Mouse (Mus musculus): Measurements from ENCODE around the gene Unc45a. TPM values are rescaled to one million over a fixed set of nuclear protein-coding genes. Genes with fewer than 3 reads are reported as not detected.
A peak's percentile ranks its signal among the peaks of the same experiment; 100 is the strongest.

Gene Unc45a
- total RNA-seq, 2 experiments from 2014 or later: 38.0 to 40.9 TPM

DNA sequence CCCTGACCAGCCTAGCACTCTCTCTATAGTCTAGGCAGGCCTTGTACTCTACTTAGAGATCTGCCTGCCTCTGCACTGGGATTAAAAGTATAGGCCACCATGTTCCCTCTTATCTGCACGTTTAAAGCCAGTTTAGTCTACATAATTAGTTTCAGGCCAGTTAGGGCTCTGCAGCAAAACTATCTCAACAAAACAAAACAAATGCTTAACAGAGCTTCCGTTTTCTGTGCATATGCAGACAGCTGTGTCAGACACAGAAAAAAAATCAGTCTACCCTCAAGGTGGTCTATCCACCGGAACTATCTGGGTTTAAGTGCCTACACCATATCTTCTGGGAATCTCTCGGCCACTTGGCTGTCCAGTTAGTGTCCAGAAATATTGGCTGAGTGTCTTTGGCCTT lies 32.5 kb upstream of the Unc45a start:
- Histone ChIP-seq H3K27ac (no peak overlapping the region), H3K4me3 (no peak overlapping the region)
- TF ChIP-seq CTCF (conservative IDR thresholded peaks at IDR 0.05): no peak
- no peak for DNase-seq (ENCODE audit: low spot score in 2 of 2)

DNA sequence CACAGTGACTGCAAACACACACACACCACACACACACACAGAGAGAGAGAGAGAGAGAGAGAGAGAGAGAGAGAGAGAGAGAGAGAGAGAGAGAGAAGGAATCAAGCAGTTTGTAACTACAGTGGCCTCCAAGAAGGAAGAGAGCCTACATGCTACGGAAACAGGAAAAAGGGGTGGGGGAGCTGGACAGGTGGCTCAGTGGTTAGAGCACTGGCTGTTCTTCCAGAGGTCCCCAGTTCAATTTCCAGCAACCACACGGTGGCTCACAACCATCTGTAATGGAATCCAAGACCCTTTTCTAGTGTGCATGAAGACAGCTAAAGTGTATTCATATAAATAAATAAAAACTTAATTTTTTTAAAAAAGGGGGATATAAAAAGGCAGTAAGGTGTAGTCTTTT lies 31.9 kb upstream of the Unc45a start:
- Histone ChIP-seq H3K27ac (no peak overlapping the region), H3K4me3 (no peak overlapping the region)
- DNase-seq (ENCODE audit: low spot score in 2 of 2): no peak
- no peak for TF ChIP-seq CTCF (conservative IDR thresholded peaks at IDR 0.05)

DNA sequence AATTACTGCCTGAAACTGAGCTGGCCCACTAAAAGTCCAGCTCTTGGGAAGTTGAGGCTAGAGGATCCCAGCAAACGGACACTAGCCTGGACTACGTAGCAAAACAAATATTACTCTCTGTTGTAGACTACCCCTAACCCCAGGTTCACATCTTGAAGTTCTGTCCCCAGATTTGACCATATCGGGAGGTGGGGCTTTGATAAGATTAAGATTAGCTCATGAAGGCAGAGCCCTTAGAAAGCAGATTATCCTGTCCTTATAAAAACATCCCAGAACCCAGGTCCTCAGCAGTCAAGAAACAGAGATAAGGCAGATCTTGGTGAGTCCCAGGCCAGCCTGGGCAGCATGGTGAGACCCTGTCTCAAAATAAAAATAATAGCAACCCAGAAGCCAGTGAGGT lies 31.4 kb upstream of the Unc45a start:
- H3K4me3 ChIP-seq: no peak overlapping the region
- H3K27ac ChIP-seq: no peak overlapping the region
- no peak for TF ChIP-seq CTCF (conservative IDR thresholded peaks at IDR 0.05)
- no peak for DNase-seq (ENCODE audit: low spot score in 2 of 2)

DNA sequence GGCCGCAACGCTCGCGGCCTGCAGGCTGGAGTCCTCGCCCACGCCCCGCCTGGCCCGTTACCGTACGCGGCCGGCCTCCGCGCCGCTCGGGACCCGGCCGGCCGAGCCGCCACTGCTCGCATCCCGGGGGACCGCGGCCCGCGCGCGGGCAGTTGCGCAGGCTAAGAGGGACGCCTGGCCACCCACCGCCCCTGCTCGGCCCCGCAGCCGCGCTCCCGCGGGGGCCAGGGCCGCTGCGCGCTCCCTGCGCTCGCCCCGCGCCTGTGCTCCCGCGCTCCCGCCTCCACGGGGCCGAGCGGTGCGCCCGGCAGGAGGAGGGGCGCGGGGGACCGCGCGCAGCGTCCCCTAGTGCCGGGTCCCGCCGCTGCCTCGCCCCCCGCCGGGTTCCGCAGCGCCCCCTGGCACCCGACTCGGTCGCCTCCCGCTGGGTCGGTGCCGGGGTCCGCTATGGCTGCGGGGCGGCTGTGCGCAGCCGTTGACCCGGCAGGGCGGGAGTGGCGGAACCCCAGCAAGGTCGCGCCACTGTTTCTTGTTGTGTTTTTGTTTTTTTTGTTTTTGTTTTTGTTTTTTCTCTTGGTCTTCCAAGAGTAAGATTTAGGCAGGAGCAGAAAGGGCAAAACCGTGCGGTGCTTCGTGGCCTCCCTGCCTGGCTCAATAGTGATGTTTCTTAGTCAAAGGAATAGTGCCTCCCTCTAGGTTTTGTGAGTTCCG lies 30.4 kb upstream of the Unc45a start, which contains the start of gene Man2a2:
Man2a2 (minus strand) TSS at position 335 of the 711 bp plus-strand sequence.
- TF ChIP-seq CTCF (conservative IDR thresholded peaks at IDR 0.05): peak; percentile 82
- peak; percentile 74 to 85 for DNase-seq (ENCODE audit: low spot score in 2 of 2)
- Histone ChIP-seq H3K27ac (peak within 1 kb of the TSS; percentile 97), H3K4me3 (peak within 1 kb of the TSS; percentile 77)

DNA sequence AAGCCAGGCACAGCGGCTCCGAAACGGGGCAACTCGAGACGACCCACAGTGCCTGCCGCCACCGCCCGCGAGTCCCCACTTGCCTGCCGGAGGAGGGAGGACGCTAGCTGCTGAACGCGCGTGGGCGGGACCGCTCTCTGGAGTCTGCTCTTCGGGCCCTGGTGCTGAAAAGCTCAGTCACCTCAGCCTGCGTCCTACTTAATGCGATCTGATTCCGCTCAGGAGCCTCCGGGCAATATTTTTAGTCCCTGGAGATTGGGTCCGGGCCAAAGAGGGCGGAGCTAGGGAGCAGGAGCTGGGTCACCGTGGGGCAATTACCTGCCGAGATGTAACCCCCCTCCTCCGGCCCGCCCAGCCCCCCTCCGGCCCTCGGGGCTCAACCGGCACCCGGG lies 29.8 kb upstream of the Unc45a start:
- H3K27ac ChIP-seq: peak overlapping the region; percentile 97
- no peak for TF ChIP-seq CTCF (conservative IDR thresholded peaks at IDR 0.05)
- H3K4me3 ChIP-seq: peak overlapping the region; percentile 77
- peak; percentile 80 to 81 for DNase-seq (ENCODE audit: low spot score in 2 of 2)

DNA sequence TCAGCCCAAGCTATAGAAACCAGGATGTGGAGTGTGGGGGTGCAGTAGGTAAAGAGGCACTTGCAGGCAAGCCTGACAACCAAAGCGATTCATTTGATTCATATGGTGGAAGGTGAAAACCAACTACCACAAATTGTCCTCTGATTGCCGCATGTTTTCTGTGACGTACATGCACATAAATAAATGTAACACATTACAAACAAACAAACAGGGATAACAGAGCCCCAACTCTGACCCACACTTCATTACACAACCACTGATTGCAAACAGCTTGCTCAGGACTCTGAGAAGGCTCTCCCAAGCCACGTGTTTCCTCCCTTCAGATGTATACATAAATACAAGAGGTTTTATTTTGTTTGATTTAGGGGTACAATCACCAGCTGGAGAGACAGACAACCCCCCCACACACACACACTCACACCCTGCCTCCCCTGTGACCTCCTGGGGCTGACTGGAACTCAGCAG lies 29.2 kb upstream of the Unc45a start:
- DNase-seq (ENCODE audit: low spot score in 2 of 2): no peak
- Histone ChIP-seq H3K4me3 (peak overlapping the region; percentile 77), H3K27ac (peak overlapping the region; percentile 97)
- no peak for TF ChIP-seq CTCF (conservative IDR thresholded peaks at IDR 0.05)

DNA sequence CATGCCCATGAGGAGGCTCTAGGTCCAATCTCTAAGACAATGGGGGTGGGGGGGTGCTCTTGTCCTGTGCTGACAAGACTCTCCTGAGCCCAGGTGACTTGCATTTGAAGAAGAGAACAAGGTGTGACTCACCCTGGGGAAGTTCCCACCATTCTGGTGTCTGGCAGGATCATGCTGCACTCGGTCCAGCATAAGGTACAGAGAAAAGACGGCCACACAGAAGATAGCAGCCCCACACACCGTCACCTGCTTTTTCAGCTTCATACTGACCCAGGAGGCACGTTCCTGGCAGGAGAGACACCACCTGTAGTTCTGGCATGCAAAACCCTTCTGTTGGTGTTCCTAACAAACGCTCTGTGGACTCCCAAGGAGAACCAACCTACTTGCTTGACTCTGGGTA lies 28.7 kb upstream of the Unc45a start:
- peak overlapping the region; percentile 97; the same call in 1 of the 2 replicates for H3K27ac ChIP-seq

DNA sequence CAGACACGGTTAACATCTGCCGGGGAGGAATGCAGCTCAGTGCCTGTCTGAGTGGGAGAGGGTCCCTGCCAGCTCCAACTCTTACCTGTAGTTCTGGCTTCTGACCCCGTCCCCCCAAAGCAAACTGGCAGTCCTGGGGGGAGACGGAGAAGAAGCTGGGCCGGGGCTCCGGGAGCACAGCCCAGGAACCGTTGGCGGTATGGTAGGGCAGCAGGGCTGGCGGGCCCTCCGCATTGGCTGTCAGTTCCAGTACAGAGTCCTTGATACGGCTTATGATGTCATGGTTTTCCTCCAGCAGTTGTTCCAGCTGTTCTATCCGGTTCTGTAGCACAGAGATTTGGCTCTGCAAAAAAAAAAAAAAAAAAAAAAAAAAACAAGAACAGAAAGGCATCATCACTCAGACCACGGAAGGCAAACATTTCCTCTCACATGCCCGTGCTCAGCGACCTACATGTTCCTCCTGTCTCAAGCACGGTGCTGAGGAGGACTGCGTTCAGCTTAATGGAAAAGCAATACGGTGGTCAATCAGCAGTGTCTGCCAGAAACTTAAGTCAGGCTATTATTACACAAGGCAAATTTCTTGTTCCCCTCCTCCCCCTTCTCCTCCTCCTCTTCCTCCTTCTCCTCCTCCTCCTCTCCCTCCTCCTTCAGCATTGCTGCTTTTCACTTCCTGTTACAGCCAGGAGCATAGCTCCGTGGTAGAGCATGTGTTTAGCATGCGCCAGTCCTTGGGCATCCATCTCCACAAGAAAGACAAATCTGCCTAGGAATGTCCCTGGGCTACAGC lies 28.0 kb upstream of the Unc45a start:
- H3K27ac ChIP-seq: no peak overlapping the region
- DNase-seq (ENCODE audit: low spot score in 2 of 2): no peak
- no peak for TF ChIP-seq CTCF (conservative IDR thresholded peaks at IDR 0.05)
- H3K4me3 ChIP-seq: no peak overlapping the region; the same call in 1 of the 2 replicates

More for the DNA sequence above, 28.7 kb upstream of the Unc45a start:
- TF ChIP-seq CTCF (conservative IDR thresholded peaks at IDR 0.05): 0 out of 2 replicates have a peak, but pooled peaks have one; percentile 9
- H3K4me3 ChIP-seq: peak overlapping the region; percentile 77
- no peak for DNase-seq (ENCODE audit: low spot score in 2 of 2)

DNA sequence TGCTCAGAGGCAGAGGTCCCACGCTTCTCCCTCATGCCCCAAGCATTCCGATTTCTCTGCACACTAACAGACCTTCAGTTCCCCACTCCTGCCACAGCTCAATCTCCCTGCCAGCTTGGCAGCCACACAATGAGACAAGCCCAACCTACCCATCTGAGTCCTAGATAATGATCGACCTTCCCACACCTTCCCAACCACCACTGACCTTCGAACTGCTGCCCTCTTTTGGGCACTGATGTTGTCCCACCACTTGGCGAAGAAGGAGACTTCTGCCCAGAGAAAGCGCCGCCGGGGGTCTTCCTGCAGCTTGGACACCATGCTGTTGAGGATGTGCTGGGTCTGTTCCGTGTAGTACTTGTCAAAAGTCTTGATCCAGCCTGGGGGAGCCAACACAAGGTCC lies 27.2 kb upstream of the Unc45a start:
- no peak for TF ChIP-seq CTCF (conservative IDR thresholded peaks at IDR 0.05)
- no peak overlapping the region for H3K27ac ChIP-seq
- H3K4me3 ChIP-seq: no peak overlapping the region
- no peak for DNase-seq (ENCODE audit: low spot score in 2 of 2)

DNA sequence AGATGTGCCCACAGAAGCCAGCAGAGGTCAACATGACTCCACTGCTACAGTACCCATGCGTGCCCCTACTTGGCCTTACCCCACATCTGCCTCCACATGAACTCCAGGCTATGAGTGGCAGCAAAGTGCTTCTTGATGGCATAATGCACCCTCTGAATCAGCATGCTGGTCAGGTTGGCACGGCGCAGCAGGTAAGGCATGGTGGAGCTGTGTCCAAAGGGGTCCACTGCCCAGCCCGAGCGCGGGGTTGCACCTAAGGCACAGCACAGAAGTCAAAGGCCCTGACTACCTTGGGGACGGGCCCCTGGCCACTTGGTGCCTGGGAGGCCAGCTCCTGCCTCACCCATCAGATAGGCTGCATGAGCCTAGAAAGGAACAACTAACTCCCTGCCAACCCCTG lies 26.4 kb upstream of the Unc45a start:
- Histone ChIP-seq H3K27ac (no peak overlapping the region), H3K4me3 (no peak overlapping the region)
- no peak for TF ChIP-seq CTCF (conservative IDR thresholded peaks at IDR 0.05)
- DNase-seq (ENCODE audit: low spot score in 2 of 2): no peak

DNA sequence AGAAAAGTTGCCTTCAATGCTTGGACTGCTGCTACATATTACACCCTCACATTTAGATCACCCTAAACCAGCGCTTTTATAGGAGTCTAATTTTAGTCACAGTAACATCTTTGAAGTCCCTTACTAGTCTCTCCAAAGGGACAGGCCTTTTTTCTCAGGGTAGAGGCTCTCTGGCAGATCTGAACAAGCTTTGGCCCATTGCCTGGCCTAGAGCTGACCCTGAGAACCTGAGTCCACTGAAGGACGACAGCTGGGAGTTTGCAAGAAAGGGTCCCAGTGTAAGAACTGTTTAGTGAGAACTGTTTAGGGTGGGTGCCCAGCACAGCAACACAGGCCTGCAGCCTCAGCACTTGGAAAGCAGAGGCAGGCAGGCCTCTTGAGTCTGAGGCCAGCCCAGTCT lies 25.0 kb upstream of the Unc45a start:
- Histone ChIP-seq H3K27ac (no peak overlapping the region), H3K4me3 (no peak overlapping the region)
- TF ChIP-seq CTCF (conservative IDR thresholded peaks at IDR 0.05): no peak
- no peak for DNase-seq (ENCODE audit: low spot score in 2 of 2)

DNA sequence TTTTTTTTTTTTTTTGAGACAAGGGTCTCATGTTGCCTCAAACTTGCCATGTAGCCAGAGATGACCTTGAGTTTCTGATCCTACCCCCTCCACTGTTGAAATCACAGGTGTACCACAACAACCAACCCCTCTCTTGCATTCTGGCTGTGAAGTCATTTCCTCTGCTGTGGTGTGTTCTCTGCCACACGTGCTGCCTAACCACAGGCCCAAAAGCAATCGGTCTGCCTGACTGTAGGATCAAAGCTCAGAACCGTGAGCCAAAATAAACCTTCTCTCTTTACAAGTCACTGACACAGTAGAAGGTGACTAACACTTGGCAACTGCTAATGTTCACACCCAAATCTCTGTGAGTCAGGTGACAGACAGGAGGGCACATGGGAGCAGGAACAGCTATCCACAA lies 19.6 kb upstream of the Unc45a start:
- no peak overlapping the region for H3K27ac ChIP-seq
- no peak overlapping the region for H3K4me3 ChIP-seq
- no peak for TF ChIP-seq CTCF (conservative IDR thresholded peaks at IDR 0.05)
- no peak for DNase-seq (ENCODE audit: low spot score in 2 of 2)

DNA sequence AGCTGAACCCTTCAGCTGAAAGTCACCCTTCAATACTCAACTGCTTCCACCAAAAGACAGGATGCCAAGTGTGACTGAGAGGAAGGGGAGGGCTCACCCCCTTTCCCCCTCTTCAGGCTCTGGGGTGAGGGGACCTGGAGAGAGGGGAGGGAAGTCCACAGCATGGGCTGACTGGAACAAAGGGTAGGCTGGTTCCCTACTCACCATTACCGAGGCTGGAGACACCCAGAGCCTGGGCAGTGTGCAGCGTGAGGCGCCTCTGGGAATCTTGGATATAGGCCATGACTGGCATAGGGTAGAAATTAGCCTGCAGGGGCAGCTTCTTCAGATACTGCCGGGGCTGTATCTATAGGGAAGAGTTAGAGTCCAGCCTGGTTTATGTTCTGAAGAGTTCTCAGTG lies 17.2 kb upstream of the Unc45a start:
- peak overlapping the region; percentile 81 for H3K27ac ChIP-seq
- DNase-seq (ENCODE audit: low spot score in 2 of 2): no peak
- H3K4me3 ChIP-seq: no peak overlapping the region
- no peak for TF ChIP-seq CTCF (conservative IDR thresholded peaks at IDR 0.05)

Measured in layer of hippocampus, adult 2 months (tissue).